Mouse (Mus musculus) heart, embryonic 15.5 days (tissue): ENCODE data around the gene Ribc2. TPM values are rescaled to one million over a fixed set of nuclear protein-coding genes. Genes with fewer than 3 reads are reported as not detected.

Experiments used
- ATAC-seq: fragments of 200-750 bp; cut with Nextera tagmentation; replicated peaks from 2 replicates; pipeline ENCODE4 v1.8.0; 2017; ENCODE audit warnings: low read depth, moderate TSS enrichment; ENCODE audit not compliant: insufficient number of reproducible peaks, insufficient read depth, low FRiP score
- H3K27ac ChIP-seq: fragments of 300-500 bp; sonication (generic); 2 replicates; pipeline ENCODE4 v1.5.1; 2015; ENCODE audit warnings: mild to moderate bottlenecking, inconsistent platforms
- H3K27me3 ChIP-seq: fragments of 300-500 bp; sonication (generic); 2 replicates; pipeline ENCODE4 v1.6.1; 2015; ENCODE audit warnings: inconsistent platforms
- H3K36me3 ChIP-seq: fragments of 300-500 bp; sonication (generic); 2 replicates; pipeline ENCODE4 v1.6.1; 2015; ENCODE audit warnings: mild to moderate bottlenecking, inconsistent platforms
- H3K4me1 ChIP-seq: fragments of 300-500 bp; sonication (generic); replicated peaks from 2 replicates; pipeline ENCODE4 v1.6.1; 2015; ENCODE audit warnings: inconsistent platforms
- H3K4me2 ChIP-seq: fragments of 300-500 bp; sonication (generic); 2 replicates; pipeline ENCODE4 v1.6.1; 2015; ENCODE audit warnings: inconsistent platforms, mild to moderate bottlenecking, moderate library complexity
- H3K4me3 ChIP-seq: fragments of 300-500 bp; sonication (generic); 2 replicates; pipeline ENCODE4 v1.5.1; 2015; ENCODE audit warnings: mild to moderate bottlenecking, inconsistent platforms
- H3K9ac ChIP-seq: fragments of 300-500 bp; sonication (generic); 2 replicates; pipeline ENCODE4 v1.6.1; 2015; ENCODE audit warnings: mild to moderate bottlenecking, inconsistent platforms
- H3K9me3 ChIP-seq: fragments of 300-500 bp; sonication (generic); replicated peaks from 2 replicates; pipeline ENCODE4 v1.6.1; 2016; ENCODE audit warnings: inconsistent platforms
- WGBS: fragments of 180-500 bp; shearing (Covaris S2); methylation state at CpG from one replicate; pipeline ENCODE4 v1.1.7; 2015; ENCODE audit warnings: mixed read lengths; 5-methylcytosine and 5-hydroxymethylcytosine counted together
- polyA plus RNA-seq: library from polyadenylated mRNA; unstranded; fragments of >200 nt; fragmentation: Nextera tagmentation; extraction: Ambion mirVana; gene quantifications from 2 replicates; pipeline ENCODE4 v1.2.1, GENCODE M21; 2015

Gene Ribc2
- polyA plus RNA-seq, 1 experiment from 2014 or later = 0.14 TPM

DNA sequence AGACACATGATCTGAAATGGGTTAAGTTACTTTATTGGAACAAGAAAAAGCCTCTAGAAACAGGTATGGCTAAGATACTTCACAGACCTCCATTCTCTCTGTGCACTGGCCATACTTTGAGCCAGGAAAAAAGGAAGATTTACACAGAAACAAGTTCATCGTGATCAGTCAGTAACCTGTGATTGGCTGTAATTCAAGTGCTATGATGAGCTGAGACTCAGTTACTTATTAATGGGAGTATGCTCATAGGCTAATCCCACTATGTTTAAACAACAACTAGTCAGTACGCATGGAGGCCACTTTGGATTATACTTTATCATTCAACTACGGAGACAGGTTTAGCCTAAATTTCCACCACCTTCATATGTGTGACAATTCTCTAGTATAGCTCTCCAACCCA lies 22.2 kb downstream of the Ribc2 start:
- Histone ChIP-seq H3K36me3 (no peaks in the 10 kb centered on the region), H3K27ac (no peak overlapping the region), H3K9me3 (no peaks in the 10 kb centered on the region), H3K4me3 (no peak overlapping the region), H3K9ac (no peak overlapping the region), H3K27me3 (peaks cover 47% of the 10 kb centered on the region), H3K4me2 (no peak overlapping the region), H3K4me1 (peaks cover 35% of the 10 kb centered on the region)
- ATAC-seq = no peak
- WGBS = 89% methylated on average over 3 of the region's 3 CpGs

DNA sequence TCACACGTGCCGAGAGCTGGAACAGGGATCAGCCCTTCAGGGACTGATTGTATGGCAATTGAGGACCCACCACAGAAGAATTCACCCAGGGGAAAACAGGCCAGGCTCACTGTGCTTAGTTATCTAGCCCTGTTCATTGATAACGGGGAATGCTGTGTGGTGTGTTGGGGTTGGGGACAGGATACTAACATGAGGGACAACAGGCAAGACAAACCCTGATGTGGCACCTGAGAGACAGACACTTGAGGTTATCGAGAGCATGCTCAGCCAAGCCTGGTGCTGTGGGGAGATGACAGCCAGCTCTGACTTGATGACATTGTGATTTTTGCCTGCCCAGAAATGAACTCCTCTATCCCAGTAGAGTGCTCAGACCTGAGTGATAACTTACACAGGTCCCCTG lies 24.3 kb downstream of the Ribc2 start:
- Histone ChIP-seq H3K4me3 (no peak overlapping the region), H3K4me1 (peaks cover 35% of the 10 kb centered on the region), H3K36me3 (no peaks in the 10 kb centered on the region), H3K9me3 (no peaks in the 10 kb centered on the region), H3K27me3 (peaks cover 52% of the 10 kb centered on the region), H3K9ac (no peak overlapping the region), H3K4me2 (peak overlapping the region; percentile 18; the same call in 1 of the 2 replicates), H3K27ac (peak overlapping the region; percentile 70)
- 24% methylated on average over 4 of the region's 4 CpGs for WGBS
- ATAC-seq = peak; percentile 73

DNA sequence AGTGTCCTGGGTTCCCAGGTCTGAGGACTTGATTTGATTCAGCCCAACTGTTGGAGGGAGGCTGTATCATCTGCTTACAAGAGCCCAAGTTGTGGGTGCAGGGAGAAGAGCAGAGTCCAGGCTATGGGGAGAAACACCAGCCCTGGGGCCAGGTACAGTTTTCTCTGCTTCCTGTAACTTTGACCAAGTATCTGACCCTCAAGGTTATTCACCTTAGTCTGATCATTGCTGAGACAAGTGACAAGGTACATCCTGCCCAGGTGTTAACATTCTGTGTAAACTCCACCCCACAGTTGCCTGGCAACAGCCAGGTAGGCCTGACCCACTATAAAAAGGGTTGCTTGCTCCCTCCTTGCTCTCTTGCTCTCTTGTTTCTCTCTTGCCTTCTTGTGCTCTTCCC lies 29.5 kb downstream of the Ribc2 start:
- no peak for ATAC-seq
- H3K27me3 ChIP-seq = peaks cover 51% of the 10 kb centered on the region

DNA sequence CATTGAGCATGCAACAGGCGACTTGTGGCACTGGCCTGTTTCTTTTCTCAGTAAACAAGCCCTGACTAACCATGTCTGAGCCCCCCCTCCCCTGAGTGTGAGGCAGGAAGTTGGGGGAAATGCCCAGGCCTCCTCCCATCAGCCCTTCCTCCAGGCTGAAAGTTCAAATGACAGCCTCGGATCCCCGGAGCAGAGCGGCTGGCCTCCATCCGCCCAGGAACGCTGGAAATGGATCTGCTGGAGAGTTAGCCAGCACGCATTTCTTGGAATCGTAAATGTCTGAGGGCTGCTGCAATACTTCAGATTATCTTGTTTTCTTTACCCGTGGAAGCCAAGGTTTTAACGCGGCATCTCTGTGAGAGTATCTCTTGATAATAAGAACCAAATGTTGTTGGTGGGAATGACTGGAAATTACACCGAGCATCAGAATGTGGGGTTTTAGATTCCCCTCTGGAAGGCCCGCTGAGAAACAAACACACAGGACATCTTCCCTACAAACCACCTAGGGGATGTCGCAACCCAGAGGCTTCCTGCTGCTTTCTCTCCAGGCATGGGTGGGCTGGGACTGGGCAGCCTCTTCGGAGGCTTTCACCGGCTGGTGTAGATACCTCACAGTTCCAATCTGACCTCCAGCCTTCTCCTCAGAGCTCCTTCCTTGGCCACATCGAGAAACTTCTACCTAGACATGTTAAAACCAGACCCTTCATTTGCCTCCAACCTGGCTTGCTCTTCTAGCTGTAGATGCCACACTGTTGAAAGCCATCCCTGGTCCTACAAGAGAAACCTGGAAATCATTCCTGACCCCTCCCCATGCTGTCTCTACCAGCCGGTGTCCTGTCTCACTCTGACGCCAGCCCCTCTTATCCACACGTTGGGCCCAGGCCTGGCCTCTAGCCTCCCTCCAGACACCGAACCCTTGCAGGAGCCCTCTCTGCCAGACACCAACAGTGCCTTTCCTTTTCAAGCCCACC lies 31.1 kb downstream of the Ribc2 start:
- no peak; the same call in 1 of the 2 replicates for ATAC-seq
- Histone ChIP-seq H3K4me3 (no peak overlapping the region), H3K27ac (peak overlapping the region; percentile 52), H3K4me2 (no peak overlapping the region), H3K4me1 (peaks cover 16% of the 10 kb centered on the region), H3K36me3 (no peaks in the 10 kb centered on the region), H3K9ac (no peak overlapping the region), H3K9me3 (no peaks in the 10 kb centered on the region), H3K27me3 (peaks cover 48% of the 10 kb centered on the region)
- 35% methylated on average over 21 of the region's 21 CpGs for WGBS

More for the DNA sequence above, 29.5 kb downstream of the Ribc2 start:
- H3K9ac ChIP-seq = no peak overlapping the region
- no peak overlapping the region for H3K4me3 ChIP-seq
- no peaks in the 10 kb centered on the region for H3K36me3 ChIP-seq
- H3K4me1 ChIP-seq = peaks cover 15% of the 10 kb centered on the region
- no peak overlapping the region for H3K27ac ChIP-seq
- H3K9me3 ChIP-seq = no peaks in the 10 kb centered on the region
- no peak overlapping the region for H3K4me2 ChIP-seq

DNA sequence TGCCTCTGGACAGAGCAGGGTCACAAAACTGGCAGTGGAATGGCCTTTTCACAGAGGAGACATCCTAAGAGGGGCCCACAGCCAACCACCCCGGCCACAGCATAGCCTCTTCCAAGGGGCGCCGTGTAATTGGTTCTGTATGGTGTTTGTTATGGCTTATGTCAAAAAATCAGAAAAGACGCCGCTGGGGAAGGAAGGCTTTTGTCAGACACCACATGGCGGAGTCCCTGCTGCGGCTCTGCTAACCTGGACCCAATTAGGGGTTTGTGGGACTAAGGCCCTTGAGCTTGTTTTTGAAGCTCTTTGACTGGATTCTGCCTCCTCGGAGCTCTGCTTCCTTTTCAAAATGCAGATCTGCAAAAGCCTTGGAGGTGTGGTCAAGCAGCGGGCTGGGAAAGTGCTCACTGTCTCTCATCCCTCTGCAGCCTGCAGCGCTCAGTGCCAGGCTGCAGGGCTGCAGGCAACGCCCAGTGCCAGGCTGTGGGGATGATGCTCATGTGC lies 34.6 kb downstream of the Ribc2 start:
- 59% methylated on average over 11 of the region's 11 CpGs for WGBS
- peaks cover 16% of the 10 kb centered on the region for H3K4me1 ChIP-seq
- H3K36me3 ChIP-seq = no peaks in the 10 kb centered on the region
- H3K9me3 ChIP-seq = no peaks in the 10 kb centered on the region
- no peak overlapping the region for H3K4me3 ChIP-seq
- H3K27ac ChIP-seq = no peak overlapping the region
- ATAC-seq = no peak
- H3K9ac ChIP-seq = no peak overlapping the region
- no peak overlapping the region for H3K4me2 ChIP-seq
- H3K27me3 ChIP-seq = peaks cover 32% of the 10 kb centered on the region

DNA sequence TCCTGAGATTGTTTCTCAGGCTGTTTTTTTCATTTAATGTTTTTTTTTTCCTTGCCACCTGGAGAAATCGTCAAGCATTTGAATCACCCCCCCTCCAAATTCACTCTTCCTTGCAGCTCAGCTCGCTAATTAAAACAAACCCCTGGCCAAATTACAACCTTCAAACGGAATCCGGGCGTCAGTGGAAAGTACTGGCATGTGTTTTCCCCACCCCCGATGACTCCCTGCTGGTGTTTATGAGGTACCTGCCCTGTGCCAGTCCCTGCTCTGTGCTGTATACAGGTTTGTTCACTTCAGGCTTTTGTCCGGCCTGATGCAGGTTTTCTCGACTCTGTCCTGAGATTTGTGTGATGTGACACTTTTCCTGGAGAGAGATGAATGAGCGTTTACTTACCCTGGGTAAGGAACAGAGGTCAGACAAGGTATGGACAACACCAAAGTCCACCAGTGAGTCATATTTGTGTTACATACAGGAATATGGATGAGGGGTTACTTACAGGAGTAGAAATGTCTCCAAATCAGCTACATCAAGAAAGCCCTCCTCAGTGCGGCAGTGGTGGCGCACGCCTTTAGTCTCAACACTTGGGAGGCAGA lies 35.3 kb downstream of the Ribc2 start:
- no peak for ATAC-seq
- H3K36me3 ChIP-seq = no peaks in the 10 kb centered on the region
- no peak overlapping the region for H3K27ac ChIP-seq
- WGBS = 63% methylated on average over 12 of the region's 12 CpGs
- H3K9me3 ChIP-seq = no peaks in the 10 kb centered on the region
- no peak overlapping the region for H3K9ac ChIP-seq
- no peak overlapping the region for H3K4me2 ChIP-seq
- H3K4me1 ChIP-seq = peaks cover 16% of the 10 kb centered on the region
- peaks cover 25% of the 10 kb centered on the region; the same call in 1 of the 2 replicates for H3K27me3 ChIP-seq
- no peak overlapping the region for H3K4me3 ChIP-seq

DNA sequence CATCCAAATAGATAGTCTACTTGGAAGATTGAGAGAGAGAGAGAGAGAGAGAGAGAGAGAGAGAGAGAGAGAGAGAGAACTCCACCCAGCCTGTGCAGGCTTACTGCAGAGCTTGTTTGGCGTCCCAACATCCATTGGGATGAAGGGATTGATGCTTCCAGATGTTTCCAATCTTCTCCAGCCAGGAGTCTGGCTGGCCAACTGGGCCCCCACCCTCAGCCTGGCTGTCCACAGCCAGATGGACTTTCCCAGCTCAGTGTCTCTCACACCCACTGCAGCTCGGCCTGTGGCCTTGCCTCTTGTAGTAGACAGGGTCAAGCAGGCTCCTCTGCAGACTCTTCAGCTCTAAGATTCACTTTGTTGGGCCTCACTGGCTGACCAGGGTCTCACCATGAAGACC lies 40.2 kb downstream of the Ribc2 start:
- 59% methylated on average over 2 of the region's 2 CpGs for WGBS
- Histone ChIP-seq H3K4me2 (no peak overlapping the region), H3K9ac (no peak overlapping the region), H3K9me3 (no peaks in the 10 kb centered on the region), H3K4me1 (peaks cover 17% of the 10 kb centered on the region), H3K4me3 (no peak overlapping the region), H3K27ac (no peak overlapping the region), H3K27me3 (0 out of 2 replicates have a peak, but pooled peaks cover 7% of the 10 kb centered on the region), H3K36me3 (no peaks in the 10 kb centered on the region)
- ATAC-seq = 0 out of 2 replicates have a peak, but pooled peaks have one; percentile 58

DNA sequence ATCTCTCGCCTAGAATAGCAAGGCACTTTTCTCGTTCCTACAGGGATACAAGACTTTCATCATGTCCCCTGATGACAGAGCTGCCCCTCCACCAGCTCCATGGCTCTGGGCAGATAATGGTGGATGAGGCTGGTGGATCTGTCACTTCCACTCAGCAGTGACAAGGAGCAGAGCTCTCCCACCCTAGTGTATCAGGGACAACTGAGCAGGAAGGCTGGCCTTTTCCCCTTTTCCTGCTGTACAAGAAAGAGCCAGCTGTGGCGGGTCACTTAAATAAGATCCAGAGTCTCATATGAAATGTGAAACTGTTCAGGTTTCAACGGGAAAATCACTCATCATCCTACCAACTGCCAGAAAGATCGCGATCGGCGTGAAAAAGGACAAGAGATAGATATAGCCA lies 41.5 kb downstream of the Ribc2 start:
- Histone ChIP-seq H3K27ac (peak overlapping the region; percentile 51), H3K4me2 (peak overlapping the region; percentile 14)

DNA sequence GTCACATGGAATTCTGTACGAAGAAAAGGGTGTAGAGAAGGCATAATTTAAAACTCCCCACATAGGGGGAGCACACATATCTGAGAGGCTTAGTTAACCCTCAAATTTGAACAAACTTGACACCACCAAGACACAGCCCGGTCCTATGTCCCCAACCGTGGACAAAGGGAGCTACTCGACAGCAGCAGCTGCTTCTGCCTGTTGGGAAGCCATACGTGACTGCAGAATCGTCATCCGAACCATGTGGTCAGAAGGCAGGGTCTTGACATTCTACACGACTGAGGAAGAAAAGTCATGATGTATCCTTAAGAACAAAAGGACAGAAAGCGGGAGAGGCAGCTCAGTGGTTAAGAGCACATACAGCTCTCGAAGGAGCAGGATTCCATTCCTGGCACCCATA lies 42.2 kb downstream of the Ribc2 start:
- Histone ChIP-seq H3K4me2 (no peak overlapping the region), H3K9ac (no peak overlapping the region), H3K4me3 (no peak overlapping the region), H3K4me1 (peaks cover 35% of the 10 kb centered on the region), H3K27me3 (0 out of 2 replicates have a peak, but pooled peaks cover 7% of the 10 kb centered on the region), H3K36me3 (no peaks in the 10 kb centered on the region), H3K9me3 (no peaks in the 10 kb centered on the region), H3K27ac (0 out of 2 replicates have a peak overlapping the region, but pooled peaks have one; percentile 13)
- no peak for ATAC-seq
- WGBS = 53% methylated on average over 10 of the region's 10 CpGs

More for the DNA sequence above, 41.5 kb downstream of the Ribc2 start:
- 0 out of 2 replicates have a peak, but pooled peaks cover 7% of the 10 kb centered on the region for H3K27me3 ChIP-seq
- no peak for ATAC-seq
- WGBS = 18% methylated on average over 8 of the region's 8 CpGs
- H3K9ac ChIP-seq = no peak overlapping the region
- no peaks in the 10 kb centered on the region for H3K9me3 ChIP-seq
- H3K4me3 ChIP-seq = no peak overlapping the region
- no peaks in the 10 kb centered on the region for H3K36me3 ChIP-seq
- H3K4me1 ChIP-seq = peaks cover 28% of the 10 kb centered on the region

DNA sequence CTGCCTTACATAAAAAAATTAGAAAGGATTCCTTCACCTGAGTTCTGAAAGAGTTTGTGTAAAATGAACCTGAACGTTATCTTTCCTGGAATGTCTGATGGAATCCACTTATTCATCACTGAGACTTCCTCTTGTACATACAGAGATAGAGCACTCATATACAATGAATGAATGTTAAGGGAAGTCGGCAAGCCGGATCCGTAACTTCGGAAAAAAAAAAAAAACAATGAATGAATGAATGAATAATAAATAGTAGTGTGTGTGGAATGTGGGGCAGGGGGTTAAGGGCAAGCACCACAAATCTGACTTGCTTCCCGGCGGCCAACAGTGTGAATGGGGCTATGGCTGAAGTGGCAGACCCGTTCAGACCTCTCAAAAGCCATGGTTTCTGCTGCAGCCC lies 45.7 kb downstream of the Ribc2 start:
- no peak overlapping the region; the same call in 1 of the 2 replicates for H3K9ac ChIP-seq
- peak overlapping the region; percentile 55 for H3K4me2 ChIP-seq
- peak overlapping the region; percentile 88 for H3K27ac ChIP-seq
- no peak for ATAC-seq
- H3K27me3 ChIP-seq = no peaks in the 10 kb centered on the region
- 32% methylated on average over 8 of the region's 8 CpGs for WGBS
- H3K4me1 ChIP-seq = peaks cover 48% of the 10 kb centered on the region
- H3K4me3 ChIP-seq = 0 out of 2 replicates have a peak overlapping the region, but pooled peaks have one; percentile 18
- H3K36me3 ChIP-seq = no peaks in the 10 kb centered on the region
- no peaks in the 10 kb centered on the region for H3K9me3 ChIP-seq

DNA sequence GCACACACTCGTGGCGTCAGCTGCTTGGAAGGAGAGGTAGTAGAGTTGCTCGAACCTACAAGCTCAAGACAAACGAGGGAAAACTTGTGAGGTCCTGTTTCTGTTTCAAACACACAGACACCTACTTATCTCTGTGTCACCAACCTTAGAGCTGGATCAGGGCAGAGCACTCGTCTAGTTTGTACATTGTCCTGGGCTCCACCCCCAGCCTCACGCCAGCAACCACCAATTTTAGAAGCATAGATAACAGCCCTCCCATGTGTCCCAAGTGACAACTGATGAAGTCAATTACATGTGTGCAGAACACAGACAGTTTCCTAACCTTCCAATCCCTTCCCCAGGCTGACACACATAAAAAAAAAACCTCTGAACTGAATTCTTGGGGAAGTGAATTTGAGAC lies 46.3 kb downstream of the Ribc2 start:
- peaks cover 47% of the 10 kb centered on the region for H3K4me1 ChIP-seq

More for the DNA sequence above, 46.3 kb downstream of the Ribc2 start:
- Histone ChIP-seq H3K4me2 (peak overlapping the region; percentile 55), H3K36me3 (no peaks in the 10 kb centered on the region), H3K4me3 (0 out of 2 replicates have a peak overlapping the region, but pooled peaks have one; percentile 18), H3K9me3 (no peaks in the 10 kb centered on the region), H3K27ac (peak overlapping the region; percentile 88), H3K27me3 (no peaks in the 10 kb centered on the region), H3K9ac (no peak overlapping the region; the same call in 1 of the 2 replicates)
- peak; percentile 93 for ATAC-seq
- 22% methylated on average over 6 of the region's 6 CpGs for WGBS
